Mouse (Mus musculus) midbrain, embryonic 16.5 days (tissue): ENCODE measurements at regions not wholly inside any gene's neighbourhood (a gene's known extent, or its start where the extent isn't known, plus 50 kb on each side); places are given as distances from the start of the nearest gene placed in this dataset.

Experiments used
- ATAC-seq: fragments of 200-750 bp; cut with Nextera tagmentation; 2 replicates; pipeline ENCODE4 v1.8.0; 2017; ENCODE audit warnings: moderate TSS enrichment
- H3K27ac ChIP-seq: fragments of 300-500 bp; sonication (generic); 2 replicates; pipeline ENCODE4 v1.5.1; 2014; ENCODE audit warnings: mild to moderate bottlenecking, low read length, mixed read lengths
- H3K27me3 ChIP-seq: fragments of 300-500 bp; sonication (generic); 2 replicates; pipeline ENCODE4 v1.6.1; 2014; ENCODE audit warnings: low read depth, low read length, mixed read lengths; ENCODE audit not compliant: control insufficient read depth, insufficient read depth
- H3K36me3 ChIP-seq: fragments of 300-500 bp; sonication (generic); 2 replicates; pipeline ENCODE4 v1.6.1; 2014; ENCODE audit warnings: mild to moderate bottlenecking, low read length, moderate library complexity, mixed read lengths; ENCODE audit not compliant: control insufficient read depth, insufficient read depth
- H3K4me1 ChIP-seq: fragments of 300-500 bp; sonication (generic); 2 replicates; pipeline ENCODE4 v1.6.1; 2014; ENCODE audit warnings: mild to moderate bottlenecking, low read length, mixed read lengths; ENCODE audit not compliant: control insufficient read depth, insufficient read depth
- H3K4me2 ChIP-seq: fragments of 300-500 bp; sonication (generic); 2 replicates; pipeline ENCODE4 v1.6.1; 2014; ENCODE audit warnings: mild to moderate bottlenecking, low read length, mixed read lengths
- H3K4me3 ChIP-seq: fragments of 300-500 bp; sonication (generic); 2 replicates; pipeline ENCODE4 v1.5.1; 2014; ENCODE audit warnings: low read depth, mild to moderate bottlenecking, low read length, moderate library complexity, mixed read lengths
- H3K9ac ChIP-seq: fragments of 300-500 bp; sonication (generic); 2 replicates; pipeline ENCODE4 v1.6.1; 2014; ENCODE audit warnings: low read depth, low read length, mixed read lengths
- H3K9me3 ChIP-seq: fragments of 300-500 bp; sonication (generic); replicated peaks from 2 replicates; pipeline ENCODE4 v1.6.1; 2014; ENCODE audit warnings: mild to moderate bottlenecking, low read length, mixed read lengths; ENCODE audit not compliant: control insufficient read depth, poor library complexity, severe bottlenecking
- WGBS: fragments of 180-500 bp; shearing (Covaris S2); extraction: QIAGEN DNeasy Blood & Tissue Kit; methylation state at CpG from one replicate; pipeline ENCODE4 v1.1.7; 2014; 5-methylcytosine and 5-hydroxymethylcytosine counted together

DNA sequence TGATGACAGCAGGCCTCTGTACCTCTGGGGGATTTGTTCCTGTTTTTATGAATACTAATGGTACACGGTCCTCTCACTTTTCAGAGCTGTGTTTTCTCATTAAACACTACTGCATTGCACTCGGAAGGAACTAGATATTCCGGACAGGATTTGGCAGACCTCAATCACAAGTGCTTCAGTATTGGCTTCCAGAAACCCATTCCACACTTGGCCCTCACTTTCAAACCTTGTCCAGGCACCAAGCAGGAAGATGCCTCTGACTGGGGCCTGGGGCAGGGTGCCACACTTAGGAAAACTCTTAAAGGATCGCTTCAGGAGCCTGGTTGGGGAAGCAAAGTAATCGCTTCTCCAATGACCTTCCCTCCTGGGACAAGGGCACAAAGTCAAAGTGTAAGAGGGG, 50.7 kb upstream of the Mrps6 start:
- 89% methylated on average over 5 of the region's 5 CpGs for WGBS
- ATAC-seq, result no peak

More for the DNA sequence above, 50.7 kb upstream of the Mrps6 start:
- H3K9ac ChIP-seq, result no peak overlapping the region
- no peak overlapping the region for H3K27ac ChIP-seq
- H3K36me3 ChIP-seq, result no peaks in the 10 kb centered on the region
- no peaks in the 10 kb centered on the region for H3K4me1 ChIP-seq
- H3K9me3 ChIP-seq, result no peaks in the 10 kb centered on the region
- no peaks in the 10 kb centered on the region for H3K27me3 ChIP-seq
- no peak overlapping the region for H3K4me2 ChIP-seq
- no peak overlapping the region for H3K4me3 ChIP-seq
